Mouse (Mus musculus): ENCODE measurements around the gene Eif3c.

Eif3c gene

DNA sequence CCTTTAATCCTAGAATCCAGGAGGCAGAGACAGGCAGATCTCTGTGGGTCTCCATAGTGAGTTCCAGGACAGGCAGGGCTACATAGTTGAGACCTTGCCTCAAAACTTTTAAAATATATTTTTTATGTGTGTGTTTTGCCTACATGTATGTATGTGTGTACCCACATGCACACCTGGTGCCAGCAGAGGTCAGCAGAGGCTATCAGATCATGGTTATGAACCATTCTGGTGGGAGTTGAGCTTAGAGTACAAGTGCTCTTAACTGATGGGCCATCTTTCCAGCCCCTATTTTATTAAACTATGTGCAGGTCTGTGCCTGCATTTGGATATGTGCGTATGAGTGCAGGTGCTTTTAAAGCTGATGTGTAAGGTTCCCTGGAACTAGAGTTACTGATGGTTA, 11.4 kb downstream of the Eif3c start:
- DNase-seq (ENCODE audit: low spot score in 2 of 2), result peak; percentile 11 to 26

DNA sequence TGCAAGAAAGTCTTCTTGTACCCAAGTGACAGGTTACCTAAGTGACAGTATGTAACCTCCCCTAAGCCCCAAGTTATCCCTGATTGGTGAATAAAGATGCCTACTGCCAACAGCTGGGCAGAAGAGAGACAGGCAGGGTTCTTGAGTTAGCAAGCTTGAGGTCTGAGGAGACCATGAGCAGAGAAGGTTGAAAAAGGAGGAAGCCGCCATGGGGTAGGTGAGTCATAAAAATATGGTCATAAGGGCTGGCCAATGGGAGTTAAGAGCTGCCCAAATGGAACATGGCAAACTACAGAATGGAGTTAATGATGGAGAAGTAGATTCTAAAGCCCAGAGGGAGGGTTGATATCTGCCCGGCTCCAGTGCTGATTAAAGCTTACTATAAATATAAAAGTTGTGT, 20.6 kb downstream of the Eif3c start:
- DNase-seq (ENCODE audit: low spot score in 2 of 2), result no peak

DNA sequence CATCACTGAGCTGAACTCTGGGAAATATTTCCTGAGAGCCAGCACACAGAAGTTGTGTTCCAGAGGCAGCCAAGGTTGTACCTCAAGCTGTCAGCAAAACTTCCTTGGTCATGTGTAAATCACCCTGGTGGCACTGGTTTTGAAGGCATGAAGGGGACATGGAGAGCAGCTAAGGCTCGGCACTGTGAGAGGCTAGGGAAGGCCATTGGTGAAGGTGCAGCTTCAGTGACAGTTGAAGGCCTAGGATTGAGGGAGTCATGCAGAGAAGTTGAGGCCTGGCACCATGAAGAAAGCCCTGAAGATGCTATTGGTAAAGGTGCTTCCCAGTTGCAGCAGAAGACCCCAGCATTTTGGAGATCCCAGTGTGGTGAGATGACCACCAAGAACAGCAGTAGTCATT, 24.6 kb downstream of the Eif3c start:
- DNase-seq (ENCODE audit: low spot score in 2 of 2), result no peak

DNA sequence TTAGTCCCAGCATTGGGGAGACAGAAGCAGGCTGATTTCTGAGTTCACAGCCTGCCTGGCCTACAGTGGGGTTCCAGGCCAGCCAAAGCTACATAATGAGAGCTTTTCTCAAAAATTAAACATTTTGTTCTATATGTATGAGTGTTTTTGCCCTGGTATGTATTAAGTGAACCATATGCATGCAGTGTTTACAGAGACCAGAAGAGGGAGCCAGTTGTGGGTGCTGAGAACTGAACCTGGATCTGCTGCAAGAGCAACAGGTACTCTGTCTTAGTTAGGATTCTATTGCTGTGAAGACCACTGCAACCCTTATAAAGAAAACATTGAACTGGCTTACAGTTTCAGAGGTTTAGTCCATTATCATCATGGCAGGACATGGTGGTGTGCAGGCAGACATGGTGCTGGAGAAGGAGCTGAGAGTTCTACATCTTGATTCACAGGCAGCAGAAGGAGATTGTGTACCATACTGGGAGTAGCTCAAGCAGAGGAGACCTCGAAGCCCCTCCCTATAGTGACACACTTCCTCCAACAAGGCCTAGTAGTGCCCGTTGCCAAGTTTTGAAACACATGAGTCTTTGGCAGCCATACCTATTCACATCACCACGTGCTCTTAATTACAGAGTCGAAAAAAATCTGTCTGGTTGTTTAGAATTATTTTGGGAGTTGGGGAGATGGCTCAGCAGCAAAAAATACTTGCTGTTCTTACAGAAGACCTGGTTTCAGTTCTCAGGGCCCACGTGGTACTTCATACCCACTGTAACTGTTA, 28.2 kb downstream of the Eif3c start:
- DNase-seq (ENCODE audit: low spot score in 2 of 2), result peak; percentile 39 to 42

DNA sequence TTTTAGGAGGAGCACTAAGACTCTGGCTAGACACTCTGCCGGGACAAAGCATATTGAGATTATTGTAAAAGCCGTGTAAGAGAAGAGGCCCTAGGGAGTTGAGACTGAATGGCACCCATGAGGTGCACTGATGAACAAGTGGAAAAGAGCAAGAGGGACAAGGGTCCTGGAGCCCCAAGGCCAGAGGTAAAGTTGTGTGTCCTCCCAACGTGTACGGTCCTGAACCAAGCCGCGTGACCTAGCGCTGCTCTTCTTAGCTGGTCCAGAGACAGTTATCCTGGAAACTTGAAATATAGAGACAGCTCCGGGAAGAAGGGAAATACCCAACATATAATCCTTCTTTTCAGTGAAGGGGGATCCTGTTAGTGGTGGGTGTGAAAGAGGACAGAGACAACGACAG, 29.7 kb downstream of the Eif3c start:
- DNase-seq (ENCODE audit: low spot score in 2 of 2), result no peak

DNA sequence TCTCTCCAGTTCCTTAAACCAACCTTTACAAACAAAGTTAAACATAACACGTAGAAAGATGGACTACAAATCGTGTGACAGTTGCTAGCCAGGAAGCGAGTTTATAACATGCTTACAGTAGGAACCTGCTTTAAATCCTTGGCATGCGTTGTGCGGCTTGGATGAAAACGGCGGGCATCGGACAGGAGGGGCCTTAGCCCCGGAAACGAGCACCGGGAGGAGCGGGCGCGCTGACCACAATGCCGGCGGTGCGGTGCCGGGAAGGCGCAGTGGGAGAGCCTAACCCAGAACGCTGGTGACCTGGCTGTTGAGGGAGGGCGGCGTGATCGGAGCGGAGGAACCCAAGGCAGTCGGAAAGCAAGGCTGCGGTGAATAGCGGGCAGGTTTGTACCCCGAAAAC, 30.4 kb downstream of the Eif3c start:
- no peak for DNase-seq (ENCODE audit: low spot score in 2 of 2)

DNA sequence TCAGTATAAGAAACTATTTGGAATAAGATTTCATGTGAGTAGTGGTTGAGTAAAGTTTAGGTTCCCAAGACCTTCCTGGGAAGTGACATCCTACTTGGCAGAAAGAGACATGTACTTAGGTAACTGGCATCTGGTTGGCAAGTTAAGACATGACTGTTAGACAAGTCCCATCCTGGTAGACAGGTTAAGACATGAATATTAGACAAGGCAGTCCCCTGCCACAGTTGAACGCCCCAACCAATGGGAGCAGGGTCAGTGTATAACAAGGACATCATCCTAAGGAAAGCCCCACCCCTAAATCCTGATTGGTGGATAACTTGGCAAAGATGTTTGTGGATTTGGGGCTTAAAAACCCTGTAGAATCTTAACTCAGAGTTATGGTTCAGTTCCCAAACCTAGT, 32.8 kb downstream of the Eif3c start:
- no peak for DNase-seq (ENCODE audit: low spot score in 2 of 2)

DNA sequence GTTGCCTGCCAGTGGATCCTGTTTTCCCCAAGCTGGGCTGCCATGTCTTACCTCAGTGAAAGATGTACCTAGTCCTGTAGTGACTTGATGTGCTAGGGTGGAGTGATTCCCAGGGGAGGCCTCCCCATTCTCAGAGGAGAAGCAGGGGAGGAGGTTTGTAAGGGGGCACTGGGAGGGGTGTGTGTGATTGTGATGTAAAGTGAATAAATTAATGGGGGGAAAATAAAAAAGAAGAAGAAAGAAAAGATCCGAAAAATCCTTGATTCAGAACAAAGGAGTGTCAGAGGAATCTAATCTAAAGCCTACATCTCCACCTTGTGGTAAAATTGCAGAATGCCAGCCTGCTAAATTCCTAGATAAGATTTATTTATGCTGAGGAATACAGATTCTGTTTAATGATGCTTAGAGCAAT, 38.0 kb downstream of the Eif3c start:
- DNase-seq (ENCODE audit: low spot score in 2 of 2), result peak; percentile 18 to 24

DNA sequence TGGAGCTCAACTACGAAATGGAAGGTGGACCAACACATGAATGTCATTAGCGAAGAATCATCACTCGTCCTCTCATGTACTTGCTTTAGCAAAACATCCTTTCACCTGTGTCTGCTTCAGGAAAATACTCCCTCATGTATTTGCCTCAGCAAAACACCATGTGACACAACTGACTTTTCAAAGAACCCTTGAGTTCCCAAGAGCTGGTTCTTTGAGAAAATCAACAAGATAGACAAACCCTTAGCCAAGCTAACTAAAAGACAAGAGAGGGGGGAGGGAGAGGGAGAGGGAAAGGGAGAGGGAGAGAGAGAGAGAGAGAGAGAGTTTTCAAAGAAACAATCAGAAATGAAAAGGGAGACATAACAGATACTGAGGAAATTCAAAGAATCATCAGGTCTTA, 42.9 kb downstream of the Eif3c start:
- DNase-seq (ENCODE audit: low spot score in 2 of 2), result no peak

DNA sequence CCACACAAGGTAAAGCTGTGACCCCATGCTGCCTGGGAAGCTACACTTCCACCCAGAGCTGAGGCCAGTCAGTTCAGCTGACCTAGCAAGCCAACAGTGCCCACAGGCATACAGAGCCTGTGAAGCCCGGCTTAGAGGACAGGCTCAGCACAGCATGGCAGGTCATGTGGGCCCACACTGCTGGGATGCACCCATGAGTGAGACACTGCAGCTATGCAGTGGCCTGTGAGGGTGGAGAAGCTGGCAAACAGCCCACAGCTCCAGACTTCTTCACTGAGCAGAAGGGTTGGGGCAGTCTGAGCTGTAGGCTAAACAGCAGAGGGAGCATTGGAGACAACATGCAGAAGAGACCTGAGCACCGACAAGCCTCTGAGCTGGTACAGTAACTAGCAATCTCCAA, 46.7 kb downstream of the Eif3c start:
- no peak for DNase-seq (ENCODE audit: low spot score in 2 of 2)

DNA sequence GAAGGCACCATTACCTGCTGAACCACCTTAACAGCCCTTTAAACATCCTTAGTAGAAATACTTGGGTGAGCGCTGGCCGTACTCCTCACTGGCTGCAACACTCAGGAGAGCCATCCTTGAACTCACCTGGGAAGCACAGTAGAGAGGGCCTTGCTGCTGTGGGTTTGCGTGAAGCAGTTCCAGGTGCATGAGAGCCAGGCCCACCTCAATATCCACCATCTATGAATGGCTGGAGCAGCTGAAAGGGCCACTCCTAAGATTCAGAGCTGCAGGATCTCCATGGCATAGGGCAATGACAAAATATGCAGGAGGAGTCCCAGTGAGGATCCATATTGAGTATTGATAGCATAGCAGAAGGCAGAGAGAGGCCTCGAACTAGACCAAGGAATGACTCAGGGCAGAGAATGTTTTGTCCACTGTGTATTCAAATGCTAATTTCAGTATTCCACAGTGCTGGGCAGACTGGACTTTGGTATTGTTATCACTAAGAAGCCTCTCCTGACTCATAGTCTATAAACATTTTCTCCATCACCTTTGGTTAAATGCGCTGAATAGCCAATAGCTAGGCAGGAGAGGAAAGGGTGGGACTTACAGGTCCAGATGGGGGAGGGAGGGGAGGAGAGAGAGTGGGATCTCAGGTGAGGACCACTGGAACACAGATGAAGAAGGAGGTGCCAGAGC, 47.8 kb downstream of the Eif3c start:
- DNase-seq (ENCODE audit: low spot score in 2 of 2), result no peak

DNA sequence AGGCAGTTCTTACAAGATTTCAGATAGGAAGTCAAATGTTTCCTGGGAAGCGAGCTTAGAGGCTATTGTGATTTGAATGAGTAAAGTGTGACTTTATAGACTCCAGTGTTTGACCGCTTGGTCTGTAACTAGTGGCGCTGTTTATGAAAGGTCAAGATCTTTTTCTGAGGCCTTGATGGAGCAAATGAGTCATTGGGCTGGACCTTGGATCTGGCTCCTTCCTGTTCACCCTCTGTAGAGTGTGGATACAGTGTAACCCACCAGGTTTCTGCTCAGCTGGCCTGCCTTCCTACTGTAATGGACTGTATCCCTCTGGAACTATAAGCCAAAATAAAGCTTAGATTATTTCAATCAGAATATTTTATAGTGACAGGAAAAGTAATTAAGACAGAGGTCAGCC, 54.9 kb downstream of the Eif3c start:
- DNase-seq (ENCODE audit: low spot score in 2 of 2), result no peak

DNA sequence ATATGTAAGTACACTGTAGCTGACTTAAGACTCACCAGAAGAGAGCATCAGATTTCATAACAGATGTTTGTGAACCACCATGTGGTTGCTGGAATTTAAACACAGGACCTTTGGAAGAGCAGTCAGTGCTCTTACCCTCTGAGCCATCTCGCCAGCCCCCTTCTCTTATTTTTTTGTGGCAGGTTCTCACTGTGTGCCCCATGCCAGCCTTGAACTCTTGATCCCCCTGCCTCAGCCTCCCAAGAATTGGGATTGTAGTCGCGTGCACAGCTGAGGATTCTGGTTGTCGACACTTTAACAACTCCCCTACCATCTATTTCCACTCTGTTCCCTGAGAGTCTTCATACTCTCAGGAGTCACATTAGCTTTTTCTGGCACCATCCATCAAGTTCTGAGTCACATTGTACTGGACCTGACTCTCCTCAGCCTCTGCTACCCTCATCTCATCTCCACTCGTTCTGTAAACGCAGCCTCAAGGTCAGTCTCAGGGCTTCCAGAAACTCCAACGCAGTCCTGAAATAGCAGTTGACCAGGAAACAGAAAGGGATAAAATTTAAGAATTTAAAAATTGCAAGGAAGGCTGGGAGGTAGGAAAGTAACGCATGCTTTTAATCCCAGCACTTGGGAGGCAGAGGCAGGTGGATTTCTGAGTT, 59.0 kb downstream of the Eif3c start:
- DNase-seq (ENCODE audit: low spot score in 2 of 2), result no peak

DNA sequence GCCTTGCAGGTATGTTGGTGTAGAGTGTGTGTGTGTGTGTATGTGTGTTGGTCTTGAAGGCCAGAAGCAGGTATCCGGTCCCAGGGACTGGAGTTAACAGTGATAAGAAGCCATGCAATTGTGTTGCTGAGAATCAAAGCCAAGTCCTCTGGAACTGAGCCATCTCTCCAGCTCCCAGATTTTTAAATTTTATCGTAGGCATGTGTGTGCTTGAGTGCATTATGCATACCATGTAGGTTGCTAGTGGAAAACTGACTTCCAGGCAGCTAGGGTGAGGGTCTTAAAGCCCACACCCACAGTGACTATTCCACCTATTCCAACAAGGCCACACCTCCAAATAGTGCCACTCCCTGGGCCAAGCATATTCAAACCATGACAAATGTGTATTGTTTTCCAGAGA, 61.3 kb downstream of the Eif3c start:
- no peak for DNase-seq (ENCODE audit: low spot score in 2 of 2)

DNA sequence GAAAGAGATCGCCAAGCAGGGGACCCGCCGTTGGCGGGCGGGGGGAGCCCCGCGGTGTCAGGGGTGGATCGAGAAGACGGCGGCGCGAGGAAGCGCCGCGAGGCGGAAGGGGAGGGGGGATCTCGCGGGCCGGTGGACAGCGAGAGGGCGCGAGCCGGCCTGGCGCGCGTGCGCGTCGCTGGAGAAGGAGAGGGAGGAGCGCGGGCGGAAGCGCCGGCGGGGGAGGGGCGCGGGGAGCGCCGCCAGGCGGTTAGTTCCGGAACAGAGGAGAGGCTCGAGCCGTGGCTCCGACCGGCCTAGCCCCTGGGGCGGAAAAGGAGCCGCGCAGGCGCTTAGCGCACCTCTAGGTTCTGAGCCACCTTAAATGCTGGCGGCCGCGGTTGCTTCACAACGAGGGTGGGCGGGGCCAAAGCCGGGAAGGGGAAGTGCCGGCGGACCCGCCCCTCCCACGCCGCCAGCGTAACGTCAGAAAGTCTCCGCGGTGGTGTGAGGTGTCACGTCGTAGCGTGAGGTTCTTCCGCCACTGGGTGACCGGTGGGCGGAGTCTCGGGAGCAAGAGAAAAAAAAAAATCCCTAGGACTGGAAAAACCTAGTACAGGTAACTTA, 62.8 kb downstream of the Eif3c start, which contains the start of gene Atxn2l:
Gene Atxn2l, minus strand, starts transcription at position 165 of the 606 bp plus-strand sequence.
- DNase-seq (ENCODE audit: low spot score in 2 of 2), result peak; percentile 98 to 99

DNA sequence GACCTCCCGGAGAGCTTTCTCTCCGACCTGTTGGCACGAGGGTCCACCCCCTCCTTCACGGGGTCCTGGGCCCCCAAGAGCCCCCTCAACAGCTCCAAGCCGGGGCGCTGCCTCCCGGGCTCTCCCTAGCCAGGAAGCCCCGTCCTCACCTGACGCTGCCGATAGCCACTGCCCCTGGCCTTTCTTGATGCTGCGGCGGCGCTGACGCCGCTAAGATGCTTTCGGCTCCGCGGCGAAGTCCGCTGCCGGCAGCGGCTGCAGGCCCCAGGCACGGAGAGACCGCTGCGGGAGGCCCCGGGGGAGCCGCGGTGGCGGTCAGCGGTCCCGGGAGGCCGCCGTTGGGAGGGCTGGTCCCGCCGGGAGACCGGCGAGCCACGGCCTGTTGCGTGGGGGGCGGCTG, 63.5 kb downstream of the Eif3c start:
- DNase-seq (ENCODE audit: low spot score in 2 of 2), result no peak

DNA sequence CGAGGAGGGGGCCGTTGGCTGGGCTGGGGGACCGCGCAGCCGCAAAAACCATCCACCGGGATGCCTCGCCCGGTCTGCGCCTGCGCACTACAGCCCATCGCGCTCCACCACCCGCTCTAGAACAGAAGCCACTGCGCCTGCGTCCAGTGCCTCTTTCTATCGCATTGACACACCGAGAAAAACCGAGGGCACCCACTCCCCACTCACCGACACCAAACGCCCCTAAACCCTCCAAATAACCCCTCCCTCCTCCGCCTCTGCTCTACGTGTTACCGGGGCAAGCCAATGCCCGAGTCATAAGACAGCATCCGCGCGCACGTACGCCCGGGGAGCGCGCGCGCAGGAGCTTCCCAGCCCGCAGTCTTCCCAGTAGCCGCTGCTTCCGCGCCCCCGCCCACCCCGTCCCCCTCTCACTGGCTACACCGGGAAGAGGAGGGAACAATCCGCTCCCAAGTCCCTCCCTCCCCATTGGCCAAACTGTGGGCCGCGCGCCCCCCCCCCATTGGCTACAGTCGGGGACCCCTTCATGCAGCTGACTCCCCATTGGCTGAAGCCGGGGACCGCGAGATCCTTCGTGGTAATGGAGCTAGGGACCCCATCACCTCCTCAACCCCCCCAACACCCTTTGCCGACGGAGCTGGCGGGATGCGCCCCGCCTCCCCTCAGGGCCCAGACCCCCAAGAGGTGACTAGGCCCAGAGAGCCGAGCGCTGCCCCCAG, 64.0 kb downstream of the Eif3c start:
- DNase-seq (ENCODE audit: low spot score in 2 of 2), result peak; percentile 82 to 87

DNA sequence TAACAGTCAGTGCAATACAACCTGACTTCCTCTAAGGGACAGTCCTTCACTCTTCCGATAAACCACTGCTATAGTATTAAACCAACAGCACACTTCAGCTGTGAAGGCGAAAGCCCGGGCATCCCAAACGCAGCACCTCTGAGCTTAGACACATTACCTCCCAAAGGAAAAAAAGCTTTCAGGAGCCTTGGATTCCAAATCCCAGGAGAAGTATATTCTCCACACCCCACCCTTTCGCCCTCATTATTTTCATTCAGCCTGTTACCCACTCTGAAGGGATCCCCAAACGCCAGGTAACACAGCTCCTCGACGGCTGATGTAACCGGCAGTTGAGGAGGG, 64.6 kb downstream of the Eif3c start:
- no peak for DNase-seq (ENCODE audit: low spot score in 2 of 2)

DNA sequence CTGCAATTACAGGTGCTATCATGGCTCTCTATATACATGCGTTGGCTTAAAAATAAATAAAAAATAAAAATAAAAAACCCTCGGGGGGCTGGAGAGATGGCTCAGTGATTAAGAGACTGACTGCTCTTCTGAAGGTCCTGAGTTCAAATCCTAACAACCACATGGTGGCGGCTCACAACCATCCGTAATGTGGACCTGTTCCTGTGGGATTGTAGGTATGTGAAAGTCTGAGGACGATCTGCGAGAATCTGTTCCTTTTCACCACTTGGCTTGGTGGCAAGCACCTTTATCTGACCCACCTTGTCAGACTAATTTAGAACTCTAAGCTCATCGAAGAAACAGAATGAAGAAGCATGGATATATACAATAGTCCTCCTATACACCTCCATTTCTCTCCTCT, 66.8 kb downstream of the Eif3c start:
- DNase-seq (ENCODE audit: low spot score in 2 of 2), result no peak

DNA sequence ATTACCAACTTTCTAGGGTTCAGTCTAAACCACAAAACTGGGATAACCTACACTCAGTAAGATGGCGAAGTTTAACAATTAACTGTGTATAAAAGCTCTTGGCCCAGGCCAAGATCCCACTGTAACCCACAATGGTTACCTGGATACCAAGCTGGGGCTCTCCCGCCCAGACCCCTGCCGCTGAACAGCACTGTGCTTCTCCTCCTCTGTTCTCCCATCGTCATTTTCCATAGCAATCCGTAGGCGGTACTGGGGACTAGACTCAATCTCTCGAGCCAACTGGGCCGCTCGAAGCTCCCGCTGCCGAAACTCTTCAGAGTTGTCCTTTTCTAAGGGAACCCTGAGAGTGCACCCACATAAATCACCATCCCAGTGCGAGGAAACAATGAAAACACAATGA, 68.2 kb downstream of the Eif3c start:
- DNase-seq (ENCODE audit: low spot score in 2 of 2), result no peak

DNA sequence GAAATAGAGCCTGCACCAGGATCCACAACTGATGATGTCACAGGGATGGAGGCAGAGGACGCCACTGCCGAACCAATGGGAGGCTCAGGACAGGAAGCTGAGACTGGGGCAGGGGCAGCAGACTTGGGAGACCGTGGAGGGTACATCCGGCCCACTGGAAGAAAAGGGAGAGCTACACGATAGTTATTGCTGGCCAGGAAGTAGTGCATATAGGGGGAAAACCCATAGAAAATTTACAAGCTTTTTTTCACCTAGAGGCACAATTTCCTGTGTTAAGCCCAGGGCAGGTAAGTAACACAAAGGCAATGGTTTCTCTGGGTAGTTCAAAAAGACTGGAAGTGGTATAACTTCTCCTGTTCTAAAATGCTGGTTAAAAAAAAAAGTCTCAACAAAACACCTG, 69.7 kb downstream of the Eif3c start:
- DNase-seq (ENCODE audit: low spot score in 2 of 2), result no peak

All from natural killer cell, adult 2 months (primary cell).